Mouse (Mus musculus) layer of hippocampus, postnatal 14 days (tissue): ENCODE results near the gene Grin2d. TPM values are rescaled to one million over a fixed set of nuclear protein-coding genes. Genes with fewer than 3 reads are reported as not detected.
"Not testable (repeated sequence)": the region's sequence is repeated elsewhere in the genome, so short reads cannot be mapped to it uniquely, and the experiment has no call there.

Experiments
- DNase-seq, 2 experiments: peaks; one replicate each; pipeline ENCODE4 v3.0.0; 2021 to 2022; ENCODE audit warnings: low spot score in 2 of 2, mixed read lengths in 1 of 2
- long read RNA-seq, 2 experiments: library from polyadenylated mRNA; stranded (forward); transcript quantifications; one replicate each; pipeline ENCODE4 v2.0.0; 2021
- total RNA-seq, 2 experiments: library from RNA; stranded (reverse); gene quantifications; 2 replicates each; pipeline ENCODE4 v1.2.3; 2021

Gene Grin2d
- 10 to 100 TPM; 19.7 to 20.4 TPM for total RNA-seq
- long read RNA-seq, experiment 1, full-length matches to known transcripts, result 3 of 9 reads
- long read RNA-seq, experiment 1, partial matches to known transcripts, result 1 of 9 reads
- long read RNA-seq, experiment 1, other reads (novel, unspliced or antisense), result 5 of 9 reads
- long read RNA-seq, experiment 2, full-length matches to known transcripts, result 3 of 28 reads
- long read RNA-seq, experiment 2, partial matches to known transcripts, result 2 of 28 reads
- long read RNA-seq, experiment 2, other reads (novel, unspliced or antisense), result 23 of 28 reads

- DNase-seq, result not testable (repeated sequence)
These were observed at the start of gene Grin2d for GRCm38 (mm10) chr7:45878278-45878677. Grin2d (minus strand) TSS chr7:45878378.

DNA sequence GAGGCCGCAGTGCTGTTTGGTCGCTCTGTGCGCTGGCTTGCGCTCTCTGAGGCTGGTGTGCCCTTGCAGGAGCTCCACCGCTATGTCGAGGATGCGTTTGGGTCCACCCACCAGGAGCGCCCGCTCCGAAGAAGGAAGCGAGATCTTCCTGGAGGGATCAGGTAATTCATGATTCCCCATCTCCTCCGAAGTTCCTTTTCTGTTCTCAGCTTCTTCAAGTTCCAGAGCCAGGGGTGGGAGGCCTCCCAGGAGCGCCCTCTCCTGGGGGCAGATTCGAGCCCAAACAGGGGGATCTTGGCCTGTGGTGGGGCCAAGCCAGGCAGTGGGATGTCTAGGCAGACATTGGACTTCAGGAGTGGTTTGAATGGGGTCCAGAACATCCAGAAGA is 46.2 kb upstream of the Grin2d start:
- DNase-seq, result no peak

- DNase-seq, result peak; percentile 26 to 33
These were observed 45.7 kb upstream of the Grin2d start, which contains the start of gene Ccdc114 for GRCm38 (mm10) chr7:45923762-45924428. Ccdc114 (plus strand) TSS chr7:45924072.

DNA sequence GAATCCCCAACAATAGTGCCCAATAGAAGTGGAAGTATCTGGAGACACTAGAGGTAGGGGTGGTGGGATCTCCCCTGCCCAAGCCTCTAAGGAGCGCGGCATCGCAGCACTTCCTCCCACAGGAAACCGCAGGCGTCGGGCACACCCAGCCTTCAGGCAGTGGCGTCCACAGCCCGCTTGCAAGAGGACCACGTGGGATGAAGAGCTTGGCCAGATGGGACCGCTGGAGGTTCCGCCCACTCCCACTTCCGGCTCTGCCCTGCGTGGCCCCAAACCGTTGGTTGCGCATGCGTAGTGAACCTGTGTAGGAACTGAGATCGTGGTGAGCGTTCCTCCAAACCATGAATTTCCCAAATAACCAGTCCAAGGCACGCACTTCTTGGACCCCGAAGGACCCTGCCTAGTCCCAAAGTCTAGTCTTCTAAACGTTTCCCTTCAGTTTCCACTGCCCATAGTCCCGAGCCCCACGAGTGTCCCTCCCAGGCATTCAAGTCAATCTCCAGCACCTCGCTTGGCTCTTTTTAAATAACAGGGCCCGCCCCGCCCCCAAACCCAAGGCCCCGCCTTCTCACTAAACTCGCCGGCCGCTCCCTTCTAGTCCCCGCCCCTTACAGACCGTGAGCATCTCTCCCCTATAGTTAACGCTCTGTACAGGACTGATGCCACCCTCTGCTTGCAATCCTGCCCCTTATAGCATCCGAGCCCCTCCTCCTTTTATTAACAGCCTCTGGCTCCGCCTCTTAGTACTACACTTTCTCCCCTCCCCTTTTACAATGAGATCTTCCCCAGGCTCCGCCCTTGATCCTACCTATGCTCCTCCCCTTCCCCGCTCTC is 45.0 kb upstream of the Grin2d start:
- DNase-seq, result peak; percentile 92 to 95

DNA sequence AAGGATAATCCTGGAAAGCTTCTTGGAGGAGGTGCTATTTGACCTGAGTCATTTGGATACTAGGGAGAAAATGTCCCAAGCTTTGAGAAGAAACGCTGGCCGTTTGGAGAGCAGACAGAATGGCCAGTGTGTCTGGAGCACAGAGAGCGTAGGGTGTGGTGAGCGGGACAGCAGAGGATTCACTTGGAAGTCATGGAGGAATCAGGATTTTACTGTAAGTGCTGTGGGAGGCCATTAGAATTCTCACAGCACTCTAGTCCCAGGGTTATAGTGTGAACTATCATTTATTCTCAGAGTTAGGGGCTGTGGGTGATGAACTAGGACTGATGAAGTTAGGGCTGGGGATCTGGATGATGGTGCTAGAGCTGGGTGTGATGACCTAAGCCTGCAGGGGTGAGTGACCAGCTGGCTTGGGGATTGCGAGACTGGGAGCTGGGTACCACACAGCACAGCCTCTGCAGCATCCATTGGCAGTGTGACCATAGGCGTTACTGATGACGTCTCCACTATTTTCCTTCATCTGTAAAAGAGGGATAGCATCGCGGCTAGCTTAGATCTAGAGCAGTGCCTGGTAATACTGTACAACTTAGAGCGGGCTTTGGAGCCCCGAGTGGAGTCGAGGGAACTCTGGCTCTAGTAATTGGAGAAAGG is 43.9 kb upstream of the Grin2d start:
- DNase-seq, result no peak

DNA sequence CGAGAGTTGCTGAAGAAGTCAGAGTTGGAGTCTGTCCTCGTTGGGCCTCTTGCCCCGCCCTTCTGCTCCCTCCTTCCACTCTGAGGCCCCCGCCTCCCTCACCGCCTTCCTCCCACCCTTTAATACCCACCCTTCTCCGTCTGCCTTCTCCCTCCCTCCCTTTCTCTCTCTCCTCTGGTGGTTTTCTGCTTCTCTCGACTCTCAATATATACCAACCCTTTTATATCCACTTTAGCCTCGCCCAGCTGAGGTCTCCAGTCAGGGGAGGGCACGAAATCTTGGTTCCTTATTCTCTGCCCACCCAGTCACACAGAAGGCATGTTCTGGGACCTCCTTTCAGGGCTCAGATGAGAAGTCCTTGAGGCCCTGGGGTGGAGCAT is 43.1 kb upstream of the Grin2d start, which contains the start of gene Emp3:
Gene Emp3 (minus strand): TSS at position 163 of the 380 bp plus-strand sequence.
- DNase-seq, result no peak

DNA sequence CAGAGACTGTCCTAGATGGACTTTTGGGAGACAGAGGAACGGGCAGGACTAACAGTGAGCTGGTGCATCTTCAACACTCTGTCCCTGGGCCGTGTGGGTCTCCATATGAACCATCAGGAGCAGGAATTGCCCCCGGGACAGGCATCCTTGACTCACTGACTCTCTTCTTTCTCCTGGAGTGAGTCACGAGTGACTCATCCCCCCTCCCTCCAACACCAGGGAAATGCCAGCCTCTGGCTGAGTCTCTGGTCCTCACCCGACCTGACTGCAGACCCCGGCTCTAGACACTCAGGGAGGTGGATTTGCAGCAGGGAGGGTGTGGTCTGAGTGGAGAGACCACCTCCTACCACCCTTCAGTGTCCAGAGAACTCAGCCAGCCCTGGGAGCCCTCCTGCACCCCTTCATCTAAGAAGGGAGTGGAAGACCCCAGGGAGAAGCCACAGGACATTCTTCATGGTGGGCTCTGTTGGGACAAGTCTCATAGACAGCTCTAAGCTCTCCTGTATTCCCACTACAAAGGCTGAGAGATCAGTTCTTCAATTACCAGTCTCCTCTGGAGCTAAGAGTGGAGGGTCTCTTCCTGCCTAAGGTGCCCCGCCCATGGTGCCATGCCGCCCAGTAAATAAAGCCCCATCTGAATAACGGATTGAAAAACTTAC is 42.5 kb upstream of the Grin2d start:
- no peak for DNase-seq

DNA sequence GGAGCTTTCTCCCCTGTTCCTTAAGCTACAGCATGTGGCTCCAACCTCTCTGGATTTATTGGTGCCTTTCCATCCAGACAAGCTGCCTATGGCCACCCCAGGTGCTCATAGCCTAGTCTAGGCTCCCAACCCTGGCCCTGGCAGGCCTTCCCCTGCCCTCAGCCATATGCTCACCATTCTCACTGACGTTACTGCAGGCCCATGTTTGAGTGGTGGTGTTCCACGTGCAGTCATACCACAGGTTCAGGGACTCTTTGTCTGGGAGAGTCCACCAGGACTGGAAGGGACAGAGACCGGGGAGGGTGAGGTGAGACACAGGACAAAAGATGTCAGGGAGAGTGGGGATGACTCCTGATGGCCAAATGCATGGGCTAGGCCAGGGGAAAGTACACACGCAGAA is 41.6 kb upstream of the Grin2d start:
- no peak for DNase-seq

DNA sequence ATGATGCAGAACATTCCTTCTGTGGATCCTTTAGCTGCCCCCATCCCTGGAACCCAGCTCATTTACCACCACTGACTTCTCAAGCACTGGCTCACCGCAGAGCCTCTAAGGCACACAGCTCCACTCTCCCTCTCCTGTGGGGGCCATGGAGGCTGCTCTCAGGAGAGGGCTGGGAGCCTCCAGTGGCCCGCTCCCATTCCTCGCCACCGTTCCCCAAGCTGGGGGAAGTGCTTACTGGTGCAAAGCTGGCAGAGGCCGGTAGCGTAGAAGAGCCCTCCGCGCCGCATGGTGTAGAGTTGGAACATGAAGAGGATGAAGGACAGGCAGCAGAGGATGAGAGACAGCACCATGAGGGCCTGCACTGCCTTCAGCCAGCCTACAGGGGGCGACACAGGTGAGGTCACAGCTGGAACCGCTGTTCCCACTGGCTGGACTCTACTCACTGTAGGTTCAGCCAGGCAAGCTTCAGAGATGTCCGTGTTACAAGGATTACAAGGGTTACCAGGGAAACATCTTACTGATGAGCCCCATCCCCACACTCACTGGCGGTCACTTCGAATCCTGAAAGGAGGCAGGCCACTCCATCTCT is 41.0 kb upstream of the Grin2d start:
- no peak for DNase-seq

DNA sequence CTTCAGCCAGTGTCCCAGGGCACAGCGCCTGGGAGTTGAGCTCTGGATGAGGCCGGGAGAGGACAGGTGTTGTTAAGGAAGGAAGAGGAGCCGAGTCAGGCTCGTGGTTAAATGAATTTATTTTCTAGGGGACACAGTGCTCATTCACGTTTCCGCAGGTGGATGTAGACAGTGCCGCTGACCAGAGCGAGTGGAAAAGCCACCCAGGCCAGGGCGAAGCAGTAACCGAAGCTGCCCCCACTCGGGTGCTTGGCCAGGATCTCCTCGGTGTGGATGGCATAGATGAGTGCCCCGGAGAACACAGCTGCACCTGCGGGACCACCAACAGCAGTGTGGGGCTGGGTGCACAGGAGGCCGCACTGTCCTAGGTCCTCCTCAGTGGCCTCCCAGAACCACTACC is 39.7 kb upstream of the Grin2d start:
- DNase-seq, result no peak

DNA sequence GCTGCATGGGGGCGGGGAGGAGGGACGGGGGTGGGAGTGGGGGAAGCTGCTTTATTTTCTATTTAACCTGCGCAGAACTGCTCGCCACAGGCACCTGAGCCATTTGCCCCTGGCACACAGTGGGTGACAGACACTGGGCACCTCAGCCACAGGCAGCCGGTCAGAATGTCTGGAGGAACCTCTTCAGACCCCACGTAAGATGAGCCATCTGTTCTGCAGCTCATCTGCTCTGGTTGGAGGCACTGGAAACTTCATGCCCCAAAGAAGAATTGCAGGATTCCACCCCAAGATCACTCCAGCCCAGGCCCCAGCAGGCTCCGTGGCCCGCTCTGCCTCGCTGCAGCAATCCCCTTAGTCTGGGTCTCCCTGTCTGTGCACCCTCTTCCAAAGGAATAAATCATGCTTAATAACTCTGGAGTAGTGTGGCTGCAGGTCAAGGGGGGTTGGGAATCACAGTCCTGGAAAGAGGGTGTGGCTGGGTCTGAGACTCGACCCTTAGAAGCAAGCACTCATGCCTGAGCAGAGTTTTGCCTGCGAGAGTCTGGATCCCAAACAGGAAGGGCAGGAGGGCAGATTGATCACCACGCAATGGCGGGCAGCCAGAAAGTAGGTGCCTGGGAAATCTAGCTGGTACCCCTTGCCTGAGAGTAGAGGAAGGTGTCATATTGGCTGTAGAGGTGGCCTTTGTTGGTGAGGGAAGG is 39.0 kb upstream of the Grin2d start:
- no peak for DNase-seq

DNA sequence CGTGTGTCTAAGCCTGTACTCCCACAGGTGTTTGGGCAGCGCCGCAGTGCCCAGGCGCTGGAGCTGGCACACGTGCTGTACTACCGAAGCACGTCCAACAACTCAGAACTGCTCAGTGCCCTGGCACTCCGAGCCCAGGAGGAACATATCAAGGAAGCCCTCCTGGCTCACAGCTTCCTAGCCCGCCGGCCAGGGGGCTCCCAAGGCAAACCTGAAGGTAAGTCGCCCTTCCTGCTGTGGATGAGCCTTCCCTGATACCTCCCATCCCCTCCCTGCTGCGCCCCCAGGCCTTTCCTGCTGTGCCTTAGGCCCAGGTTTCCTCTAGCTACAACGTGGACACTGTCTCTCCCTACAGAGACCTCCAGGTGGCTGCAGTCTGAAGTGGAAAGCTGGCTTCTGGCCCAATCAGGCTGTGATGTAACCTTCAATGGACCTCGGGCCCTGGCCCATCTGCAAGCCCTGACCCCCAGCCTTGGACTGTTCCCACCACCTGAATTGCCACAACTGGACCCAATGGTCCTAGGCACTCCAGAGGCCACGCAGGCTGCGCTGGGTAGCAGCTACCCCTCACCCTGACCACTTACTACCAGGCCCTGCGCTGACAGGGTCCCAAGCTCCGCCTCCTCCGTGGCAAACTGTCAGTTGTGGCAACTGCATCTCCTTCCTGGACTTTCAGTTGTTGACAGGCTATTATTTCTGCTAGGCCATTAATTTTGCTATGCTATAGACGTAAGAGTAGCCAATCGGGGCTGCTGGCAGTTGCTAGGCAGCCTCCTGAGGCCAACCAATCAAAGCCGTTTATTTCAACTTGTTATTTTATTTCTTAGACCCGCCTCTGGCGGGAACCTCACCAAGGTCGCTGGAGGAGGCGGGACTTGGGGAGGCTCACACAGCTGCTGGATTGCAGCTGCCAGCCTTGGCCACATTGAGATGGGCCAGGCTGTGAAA is 38.2 kb upstream of the Grin2d start:
- peak; percentile 72 to 75 for DNase-seq

DNA sequence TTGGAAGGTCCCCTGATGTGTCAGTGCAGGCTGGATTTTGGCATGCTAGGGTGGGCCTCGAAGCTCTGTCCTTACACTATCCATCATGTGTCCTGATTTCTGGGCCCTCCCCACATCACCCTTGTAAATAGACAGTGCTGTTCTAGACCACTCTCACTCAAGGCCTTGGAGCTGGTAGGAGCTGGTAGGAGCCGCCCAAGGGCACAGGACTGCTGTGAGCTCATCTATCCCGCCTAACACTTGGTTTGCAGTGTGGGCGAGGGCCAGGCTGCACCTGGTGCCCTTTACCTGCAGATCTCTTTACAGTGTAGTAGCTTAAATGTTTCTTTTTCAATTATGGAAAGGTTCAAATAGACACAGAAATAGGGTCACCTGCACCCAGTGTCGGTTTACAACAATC is 36.8 kb upstream of the Grin2d start:
- DNase-seq, result no peak

DNA sequence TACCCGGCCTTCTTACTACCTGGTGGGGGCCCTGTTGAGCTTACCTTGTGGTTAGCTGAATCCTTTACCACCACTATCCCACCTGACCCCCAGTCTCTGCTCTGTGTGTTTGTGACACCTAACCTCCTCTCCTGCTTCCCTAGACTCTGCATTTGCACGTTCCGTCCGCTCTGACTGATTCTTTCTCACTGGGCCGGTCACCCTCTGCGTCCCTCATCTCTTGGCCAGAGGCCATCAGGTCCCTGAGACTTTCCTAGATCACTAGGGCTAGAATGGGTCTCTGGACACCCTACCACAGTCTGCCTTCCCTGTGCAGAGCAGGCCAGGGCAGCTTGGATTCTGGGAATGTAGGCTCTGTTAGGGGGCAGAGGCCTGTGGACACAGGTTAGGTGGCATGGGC is 35.9 kb upstream of the Grin2d start:
- no peak for DNase-seq

DNA sequence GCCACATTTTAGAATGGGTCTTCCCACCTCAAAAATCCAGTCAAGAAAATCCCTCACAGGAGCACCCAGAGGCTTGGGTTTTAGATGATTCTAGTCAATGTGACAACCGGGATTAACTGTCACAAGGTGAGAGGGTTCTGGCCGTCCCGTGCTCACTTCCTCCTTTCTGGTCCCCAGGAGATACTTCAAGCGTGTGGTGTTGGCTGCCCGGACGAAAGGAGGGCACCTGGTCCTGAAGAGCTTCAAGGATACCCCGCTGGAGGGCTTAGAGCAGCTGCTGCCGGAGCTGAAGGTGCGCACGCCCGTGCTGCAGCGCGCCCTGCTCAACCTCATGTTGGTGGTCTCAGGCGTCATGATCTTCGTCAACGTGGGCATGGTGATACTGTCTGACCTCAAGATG is 31.0 kb upstream of the Grin2d start:
- DNase-seq, result no peak

GRCm38 (mm10) chr7:45908384-45908783 is 30.2 kb upstream of the Grin2d start:
- DNase-seq, result no peak

- no peak for DNase-seq
These were observed 28.4 kb upstream of the Grin2d start for GRCm38 (mm10) chr7:45906622-45907021.

DNA sequence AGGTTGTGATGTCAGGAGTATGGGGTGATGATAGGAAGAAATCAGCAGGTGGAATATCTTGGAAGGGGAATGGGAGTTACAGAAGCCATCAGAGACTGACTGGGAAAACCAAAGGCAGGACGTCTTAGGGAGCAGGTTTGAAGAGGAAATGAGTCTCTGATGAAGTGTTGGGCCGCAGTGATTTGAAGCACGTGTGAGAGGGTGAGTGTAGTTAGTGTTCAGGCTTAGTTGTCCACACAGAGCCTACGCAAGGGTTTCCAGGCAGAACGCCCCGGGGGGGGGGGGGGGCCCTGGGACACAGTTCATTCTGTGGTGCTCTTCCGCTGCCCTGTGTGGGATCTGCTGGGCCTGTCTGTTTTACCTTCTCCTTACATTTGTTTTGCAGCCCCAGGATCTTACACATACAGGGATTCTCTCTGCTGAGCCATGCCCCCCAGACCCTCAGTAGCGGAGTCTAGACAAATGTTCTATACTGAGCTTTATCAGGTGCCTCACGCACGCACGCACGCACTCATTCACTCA is 24.4 kb upstream of the Grin2d start:
- DNase-seq, result no peak

- no peak for DNase-seq
These were observed 23.4 kb upstream of the Grin2d start for GRCm38 (mm10) chr7:45901562-45901961.
